Mouse (Mus musculus): ENCODE results near the gene Pinlyp. TPM values are rescaled to one million over a fixed set of nuclear protein-coding genes. Genes with fewer than 3 reads are reported as not detected.
"Not testable (repeated sequence)": the region's sequence is repeated elsewhere in the genome, so short reads cannot be mapped to it uniquely, and the experiment has no call there.

The Pinlyp gene
- polyA plus RNA-seq, 1 experiment from 2014 or later, result 0.28 TPM

GRCm38 (mm10) chr7:24522805-24523204, 23.1 kb downstream of the Pinlyp start:
- Histone ChIP-seq H3K4me3 (ENCODE audit: low read depth, low read length) (no peak overlapping the region), H3K9ac (ENCODE audit: low read length) (no peak overlapping the region), H3K4me1 (ENCODE audit: control insufficient read depth, insufficient read depth, low read length) (no peaks in the 10 kb centered on the region), H3K36me3 (ENCODE audit: control insufficient read depth, insufficient read depth, low read length) (peaks cover 7% of the 10 kb centered on the region; the same call in 1 of the 2 replicates), H3K4me2 (ENCODE audit: low read length) (no peak overlapping the region), H3K9me3 (replicated peaks; ENCODE audit: control insufficient read depth, low read length) (no peaks in the 10 kb centered on the region), H3K27me3 (replicated peaks; ENCODE audit: control insufficient read depth, insufficient read depth, low read length) (no peaks in the 10 kb centered on the region), H3K27ac (ENCODE audit: low read depth, low read length) (no peak overlapping the region)
- DNase-seq (ENCODE audit: low spot score), result no peak
- ATAC-seq, result no peak
- WGBS, result 71% methylated on average over 5 of the region's 5 CpGs

GRCm38 (mm10) chr7:24520054-24520453, 25.9 kb downstream of the Pinlyp start:
- not testable (repeated sequence) for H3K9me3 ChIP-seq (replicated peaks; ENCODE audit: control insufficient read depth, low read length); H3K27me3 ChIP-seq (replicated peaks; ENCODE audit: control insufficient read depth, insufficient read depth, low read length); H3K4me2 ChIP-seq (ENCODE audit: low read length); H3K4me3 ChIP-seq (ENCODE audit: low read depth, low read length); H3K27ac ChIP-seq (ENCODE audit: low read depth, low read length); H3K9ac ChIP-seq (ENCODE audit: low read length); DNase-seq (ENCODE audit: low spot score); H3K4me1 ChIP-seq (ENCODE audit: control insufficient read depth, insufficient read depth, low read length); ATAC-seq
- H3K36me3 ChIP-seq (ENCODE audit: control insufficient read depth, insufficient read depth, low read length), result peaks cover 22% of the 10 kb centered on the region
- WGBS, result 87% methylated on average over 9 of the region's 10 CpGs

GRCm38 (mm10) chr7:24519130-24519529, 26.8 kb downstream of the Pinlyp start:
- H3K27ac ChIP-seq (ENCODE audit: low read depth, low read length), result no peak overlapping the region
- H3K36me3 ChIP-seq (ENCODE audit: control insufficient read depth, insufficient read depth, low read length), result peaks cover 31% of the 10 kb centered on the region
- DNase-seq (ENCODE audit: low spot score) (no peak), ATAC-seq (no peak)
- no peaks in the 10 kb centered on the region for H3K4me1 ChIP-seq (ENCODE audit: control insufficient read depth, insufficient read depth, low read length)
- H3K4me3 ChIP-seq (ENCODE audit: low read depth, low read length), result no peak overlapping the region
- no peaks in the 10 kb centered on the region for H3K9me3 ChIP-seq (replicated peaks; ENCODE audit: control insufficient read depth, low read length)
- no peak overlapping the region for H3K4me2 ChIP-seq (ENCODE audit: low read length)
- 15% methylated on average over 3 of the region's 3 CpGs for WGBS
- no peaks in the 10 kb centered on the region for H3K27me3 ChIP-seq (replicated peaks; ENCODE audit: control insufficient read depth, insufficient read depth, low read length)
- H3K9ac ChIP-seq (ENCODE audit: low read length), result no peak overlapping the region

- peak; percentile 68 for ATAC-seq
- Histone ChIP-seq H3K4me3 (ENCODE audit: low read depth, low read length) (no peak overlapping the region), H3K4me2 (ENCODE audit: low read length) (no peak overlapping the region), H3K4me1 (ENCODE audit: control insufficient read depth, insufficient read depth, low read length) (no peaks in the 10 kb centered on the region), H3K9me3 (replicated peaks; ENCODE audit: control insufficient read depth, low read length) (no peaks in the 10 kb centered on the region), H3K9ac (ENCODE audit: low read length) (no peak overlapping the region; the same call in 1 of the 2 replicates), H3K27ac (ENCODE audit: low read depth, low read length) (peak overlapping the region; percentile 23; the same call in 1 of the 2 replicates), H3K27me3 (replicated peaks; ENCODE audit: control insufficient read depth, insufficient read depth, low read length) (no peaks in the 10 kb centered on the region), H3K36me3 (ENCODE audit: control insufficient read depth, insufficient read depth, low read length) (peaks cover 46% of the 10 kb centered on the region)
- WGBS, result 38% methylated on average over 6 of the region's 6 CpGs
- peak; percentile 72 for DNase-seq (ENCODE audit: low spot score)
Measured at GRCm38 (mm10) chr7:24517654-24518053, 28.3 kb downstream of the Pinlyp start.

- H3K36me3 ChIP-seq (ENCODE audit: control insufficient read depth, insufficient read depth, low read length), result peaks cover 52% of the 10 kb centered on the region
- H3K9me3 ChIP-seq (replicated peaks; ENCODE audit: control insufficient read depth, low read length), result no peaks in the 10 kb centered on the region
- H3K9ac ChIP-seq (ENCODE audit: low read length), result no peak overlapping the region
- no peak overlapping the region for H3K27ac ChIP-seq (ENCODE audit: low read depth, low read length)
- WGBS, result 34% methylated on average over 5 of the region's 5 CpGs
- no peak overlapping the region for H3K4me2 ChIP-seq (ENCODE audit: low read length)
- ATAC-seq (no peak), DNase-seq (ENCODE audit: low spot score) (no peak)
- no peak overlapping the region for H3K4me3 ChIP-seq (ENCODE audit: low read depth, low read length)
- H3K27me3 ChIP-seq (replicated peaks; ENCODE audit: control insufficient read depth, insufficient read depth, low read length), result no peaks in the 10 kb centered on the region
- H3K4me1 ChIP-seq (ENCODE audit: control insufficient read depth, insufficient read depth, low read length), result no peaks in the 10 kb centered on the region
Measured at GRCm38 (mm10) chr7:24517077-24517476, 28.8 kb downstream of the Pinlyp start.

GRCm38 (mm10) chr7:24516319-24516718, 29.6 kb downstream of the Pinlyp start:
- H3K4me1 ChIP-seq (ENCODE audit: control insufficient read depth, insufficient read depth, low read length); H3K4me2 ChIP-seq (ENCODE audit: low read length); H3K9ac ChIP-seq (ENCODE audit: low read length); H3K27ac ChIP-seq (ENCODE audit: low read depth, low read length); H3K9me3 ChIP-seq (replicated peaks; ENCODE audit: control insufficient read depth, low read length); H3K4me3 ChIP-seq (ENCODE audit: low read depth, low read length); ATAC-seq; H3K27me3 ChIP-seq (replicated peaks; ENCODE audit: control insufficient read depth, insufficient read depth, low read length): not testable (repeated sequence)
- DNase-seq (ENCODE audit: low spot score), result peak; percentile 27
- H3K36me3 ChIP-seq (ENCODE audit: control insufficient read depth, insufficient read depth, low read length), result peaks cover 59% of the 10 kb centered on the region
- WGBS, result 67% methylated on average over 8 of the region's 8 CpGs

- no peak within 1 kb of the TSS for H3K9ac ChIP-seq (ENCODE audit: low read length)
- H3K4me1 ChIP-seq (ENCODE audit: control insufficient read depth, insufficient read depth, low read length), result peaks cover 7% of the 10 kb centered on the region; the same call in 1 of the 2 replicates
- no peak within 1 kb of the TSS for H3K4me2 ChIP-seq (ENCODE audit: low read length)
- no peaks in the 10 kb centered on the region for H3K27me3 ChIP-seq (replicated peaks; ENCODE audit: control insufficient read depth, insufficient read depth, low read length)
- peaks cover 66% of the 10 kb centered on the region for H3K36me3 ChIP-seq (ENCODE audit: control insufficient read depth, insufficient read depth, low read length)
- no peaks in the 10 kb centered on the region for H3K9me3 ChIP-seq (replicated peaks; ENCODE audit: control insufficient read depth, low read length)
- no peak for DNase-seq (ENCODE audit: low spot score)
- no peak within 1 kb of the TSS for H3K4me3 ChIP-seq (ENCODE audit: low read depth, low read length)
- 91% methylated on average over 7 of the region's 7 CpGs for WGBS
- no peak within 1 kb of the TSS for H3K27ac ChIP-seq (ENCODE audit: low read depth, low read length)
- ATAC-seq, result no peak
Measured at GRCm38 (mm10) chr7:24512355-24512754, 33.6 kb downstream of the Pinlyp start, which contains the start of gene AC161166.1. Gene AC161166.1 (minus strand): TSS chr7:24512455.

GRCm38 (mm10) chr7:24507726-24508114, 38.2 kb downstream of the Pinlyp start:
- WGBS, result 1% methylated on average over 20 of the region's 20 CpGs

GRCm38 (mm10) chr7:24506838-24507725, 38.8 kb downstream of the Pinlyp start, which contains the start of gene Zfp428:
Gene Zfp428 (plus strand): TSS chr7:24507006.
- Histone ChIP-seq H3K27ac (ENCODE audit: low read depth, low read length) (peak within 1 kb of the TSS; percentile 100), H3K36me3 (ENCODE audit: control insufficient read depth, insufficient read depth, low read length) (peaks cover 35% of the 10 kb centered on the region), H3K27me3 (replicated peaks; ENCODE audit: control insufficient read depth, insufficient read depth, low read length) (no peaks in the 10 kb centered on the region), H3K4me1 (ENCODE audit: control insufficient read depth, insufficient read depth, low read length) (peaks cover 28% of the 10 kb centered on the region), H3K4me2 (ENCODE audit: low read length) (peak within 1 kb of the TSS; percentile 71), H3K9ac (ENCODE audit: low read length) (peak within 1 kb of the TSS; percentile 93), H3K9me3 (replicated peaks; ENCODE audit: control insufficient read depth, low read length) (no peaks in the 10 kb centered on the region), H3K4me3 (ENCODE audit: low read depth, low read length) (peak within 1 kb of the TSS; percentile 61)
- under 1% methylated on average over 84 of the region's 84 CpGs for WGBS
- DNase-seq (ENCODE audit: low spot score), result peak; percentile 99
- ATAC-seq, result peak; percentile 94

More at GRCm38 (mm10) chr7:24507726-24508114, 38.2 kb downstream of the Pinlyp start:
- DNase-seq (ENCODE audit: low spot score), result no peak
- Histone ChIP-seq H3K9me3 (replicated peaks; ENCODE audit: control insufficient read depth, low read length) (no peaks in the 10 kb centered on the region), H3K27me3 (replicated peaks; ENCODE audit: control insufficient read depth, insufficient read depth, low read length) (no peaks in the 10 kb centered on the region), H3K9ac (ENCODE audit: low read length) (peak overlapping the region; percentile 93), H3K27ac (ENCODE audit: low read depth, low read length) (peak overlapping the region; percentile 100), H3K4me3 (ENCODE audit: low read depth, low read length) (peak overlapping the region; percentile 61), H3K36me3 (ENCODE audit: control insufficient read depth, insufficient read depth, low read length) (peaks cover 35% of the 10 kb centered on the region), H3K4me1 (ENCODE audit: control insufficient read depth, insufficient read depth, low read length) (peaks cover 28% of the 10 kb centered on the region), H3K4me2 (ENCODE audit: low read length) (peak overlapping the region; percentile 71)
- peak; percentile 3; the same call in 1 of the 2 replicates for ATAC-seq

Data from forebrain, embryonic 14.5 days (tissue).